Mouse (Mus musculus): ENCODE results near the gene Olfr1347. TPM values are rescaled to one million over a fixed set of nuclear protein-coding genes. Genes with fewer than 3 reads are reported as not detected.

Olfr1347 gene
- polyA plus RNA-seq, 1 experiment from 2014 or later, result not detected

DNA sequence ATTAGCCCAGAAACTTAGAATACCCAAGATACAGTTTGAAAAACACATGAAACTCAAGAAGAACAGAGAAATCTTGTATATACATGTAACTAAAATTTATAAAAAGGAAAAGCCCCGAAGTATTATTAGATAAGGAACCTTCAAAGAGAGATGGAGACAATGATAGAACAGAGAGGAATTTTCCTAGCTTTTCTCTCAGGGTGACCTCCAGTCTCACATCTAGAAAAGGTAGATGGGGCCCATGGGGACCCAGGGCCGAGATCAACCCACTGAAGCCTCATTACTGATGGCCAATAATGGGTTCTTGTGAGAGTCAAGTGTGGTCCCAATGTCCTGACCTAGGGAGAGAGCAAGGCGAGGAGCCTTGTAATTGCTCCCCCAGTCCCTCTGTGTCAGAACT, 61.2 kb downstream of the Olfr1347 start, which contains the start of gene Olfr1344:
TSS of gene Olfr1344 (plus strand) at position 301 of the 400 bp plus-strand sequence.
- ATAC-seq, result no peak
- Histone ChIP-seq H3K4me1 (replicated peaks; ENCODE audit: control insufficient read depth, insufficient read depth, low read length) (no peaks in the 10 kb centered on the region), H3K9me3 (ENCODE audit: control insufficient read depth) (no peaks in the 10 kb centered on the region), H3K9ac (ENCODE audit: low read depth, low read length) (no peak within 1 kb of the TSS), H3K36me3 (ENCODE audit: control insufficient read depth, insufficient read depth) (no peaks in the 10 kb centered on the region), H3K27me3 (replicated peaks; ENCODE audit: control insufficient read depth, insufficient read depth, low read length) (no peaks in the 10 kb centered on the region), H3K27ac (ENCODE audit: low read depth, low read length) (no peak within 1 kb of the TSS), H3K4me2 (replicated peaks; ENCODE audit: low read depth) (no peak within 1 kb of the TSS), H3K4me3 (ENCODE audit: low read depth, low read length) (no peak within 1 kb of the TSS)
- WGBS, result 74% methylated on average over 3 of the region's 3 CpGs
- no peak for TF ChIP-seq CTCF (IDR thresholded peaks at IDR 0.05; ENCODE audit: low read depth)

Other genes starting within 250 kb of the Olfr1347 start
- not detected in 2 replicates for gene Epp13, start 247.0 kb downstream of the Olfr1347 start, polyA plus RNA-seq (2015; fragmentation: Nextera tagmentation; extraction: Ambion mirVana)
- 2.1 and 2.4 TPM in 2 replicates for gene Zfp667, start 213.2 kb downstream of the Olfr1347 start, polyA plus RNA-seq (2015; fragmentation: Nextera tagmentation; extraction: Ambion mirVana)
- gene Zfp583, start 168.5 kb downstream of the Olfr1347 start, polyA plus RNA-seq (2015; fragmentation: Nextera tagmentation; extraction: Ambion mirVana), result 1.2 and 1.7 TPM in 2 replicates
- 0.08 and 0.20 TPM in 2 replicates for gene Gm3854, start 156.0 kb downstream of the Olfr1347 start, polyA plus RNA-seq (2015; fragmentation: Nextera tagmentation; extraction: Ambion mirVana)
- gene Zfp78, start 136.5 kb downstream of the Olfr1347 start, polyA plus RNA-seq (2015; fragmentation: Nextera tagmentation; extraction: Ambion mirVana), result 0.82 and 1.1 TPM in 2 replicates
- gene Zfp28, start 116.5 kb downstream of the Olfr1347 start, polyA plus RNA-seq (2015; fragmentation: Nextera tagmentation; extraction: Ambion mirVana), result 2.5 and 3.3 TPM in 2 replicates
- gene Smim17, start 101.0 kb downstream of the Olfr1347 start, polyA plus RNA-seq (2015; fragmentation: Nextera tagmentation; extraction: Ambion mirVana), result 0.04 and 0.14 TPM in 2 replicates
- gene Gm20715, start 89.5 kb downstream of the Olfr1347 start, polyA plus RNA-seq (2015; fragmentation: Nextera tagmentation; extraction: Ambion mirVana), result not detected in 2 replicates
- not detected in 2 replicates for gene Olfr1344, start 61.1 kb downstream of the Olfr1347 start, polyA plus RNA-seq (2015; fragmentation: Nextera tagmentation; extraction: Ambion mirVana)
- not detected in 2 replicates for gene Olfr1336, start 43.6 kb downstream of the Olfr1347 start, polyA plus RNA-seq (2015; fragmentation: Nextera tagmentation; extraction: Ambion mirVana)
- not detected in 2 replicates for gene Olfr1346, start 32.7 kb downstream of the Olfr1347 start, polyA plus RNA-seq (2015; fragmentation: Nextera tagmentation; extraction: Ambion mirVana)
- not detected in 2 replicates for gene Olfr5, start 12.8 kb downstream of the Olfr1347 start, polyA plus RNA-seq (2015; fragmentation: Nextera tagmentation; extraction: Ambion mirVana)
- not detected in 2 replicates for gene Olfr1348, start 9.0 kb upstream of the Olfr1347 start, polyA plus RNA-seq (2015; fragmentation: Nextera tagmentation; extraction: Ambion mirVana)
- gene Olfr1349, start 23.2 kb upstream of the Olfr1347 start, polyA plus RNA-seq (2015; fragmentation: Nextera tagmentation; extraction: Ambion mirVana), result not detected in 2 replicates
- gene Olfr1350, start 65.1 kb upstream of the Olfr1347 start, polyA plus RNA-seq (2015; fragmentation: Nextera tagmentation; extraction: Ambion mirVana), result not detected in 2 replicates
- gene Zim1, start 196.7 kb upstream of the Olfr1347 start, polyA plus RNA-seq (2015; fragmentation: Nextera tagmentation; extraction: Ambion mirVana), result 0.71 and 0.73 TPM in 2 replicates
- gene Peg3, start 230.7 kb upstream of the Olfr1347 start, polyA plus RNA-seq (2015; fragmentation: Nextera tagmentation; extraction: Ambion mirVana), result 15.6 and 16.6 TPM in 2 replicates
- 0.68 and 0.71 TPM in 2 replicates for gene Usp29, start 230.8 kb upstream of the Olfr1347 start, polyA plus RNA-seq (2015; fragmentation: Nextera tagmentation; extraction: Ambion mirVana)

All from intestine, postnatal 0 days (tissue).